Mouse (Mus musculus) embryo, embryonic 10.5 days (tissue): ENCODE results near the gene Lrrc74a.

Source experiments
- DNase-seq: peaks from one replicate; pipeline ENCODE4 v3.0.0-alpha.2; 2015; ENCODE audit warnings: low spot score

Lrrc74a gene

DNA sequence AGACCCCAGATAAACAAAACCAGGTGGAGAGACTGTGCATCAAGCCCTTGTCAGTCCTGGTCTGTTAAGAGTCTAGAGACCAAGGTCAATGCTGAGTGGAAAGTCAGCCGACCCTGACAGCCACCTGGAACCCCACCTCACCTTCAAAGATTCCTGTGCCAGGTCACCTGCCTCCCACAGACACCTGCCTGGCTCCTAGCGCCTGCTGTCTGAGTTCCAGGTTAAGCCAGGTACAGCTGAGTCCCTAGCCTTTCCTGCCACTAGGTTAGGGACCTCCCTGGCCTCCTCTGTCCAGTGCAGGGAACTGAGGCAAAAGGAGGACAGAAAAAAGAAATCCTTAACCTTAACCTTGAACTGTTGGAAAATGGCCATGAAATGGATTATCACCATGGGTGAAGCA lies 70.7 kb downstream of the Lrrc74a start:
- no peak for DNase-seq

DNA sequence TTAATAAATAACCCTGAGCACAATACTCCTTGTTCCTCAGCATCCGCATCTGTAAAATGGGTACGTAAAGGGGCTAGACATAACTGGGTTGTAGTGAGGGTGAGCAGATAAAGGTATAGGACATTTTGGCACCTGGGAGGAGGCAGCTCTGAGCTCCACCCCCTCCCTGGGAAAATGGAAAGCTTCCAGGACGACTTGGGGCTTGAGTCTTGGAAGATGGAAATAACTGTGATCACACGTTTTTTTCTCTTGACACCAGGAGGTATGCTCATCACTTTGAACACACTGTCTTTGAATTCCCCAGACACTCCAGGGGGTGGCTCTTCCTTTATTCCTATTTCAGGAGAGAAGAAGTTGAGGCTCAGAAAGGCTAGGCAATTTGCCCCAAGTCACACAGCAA lies 71.1 kb downstream of the Lrrc74a start:
- no peak for DNase-seq

DNA sequence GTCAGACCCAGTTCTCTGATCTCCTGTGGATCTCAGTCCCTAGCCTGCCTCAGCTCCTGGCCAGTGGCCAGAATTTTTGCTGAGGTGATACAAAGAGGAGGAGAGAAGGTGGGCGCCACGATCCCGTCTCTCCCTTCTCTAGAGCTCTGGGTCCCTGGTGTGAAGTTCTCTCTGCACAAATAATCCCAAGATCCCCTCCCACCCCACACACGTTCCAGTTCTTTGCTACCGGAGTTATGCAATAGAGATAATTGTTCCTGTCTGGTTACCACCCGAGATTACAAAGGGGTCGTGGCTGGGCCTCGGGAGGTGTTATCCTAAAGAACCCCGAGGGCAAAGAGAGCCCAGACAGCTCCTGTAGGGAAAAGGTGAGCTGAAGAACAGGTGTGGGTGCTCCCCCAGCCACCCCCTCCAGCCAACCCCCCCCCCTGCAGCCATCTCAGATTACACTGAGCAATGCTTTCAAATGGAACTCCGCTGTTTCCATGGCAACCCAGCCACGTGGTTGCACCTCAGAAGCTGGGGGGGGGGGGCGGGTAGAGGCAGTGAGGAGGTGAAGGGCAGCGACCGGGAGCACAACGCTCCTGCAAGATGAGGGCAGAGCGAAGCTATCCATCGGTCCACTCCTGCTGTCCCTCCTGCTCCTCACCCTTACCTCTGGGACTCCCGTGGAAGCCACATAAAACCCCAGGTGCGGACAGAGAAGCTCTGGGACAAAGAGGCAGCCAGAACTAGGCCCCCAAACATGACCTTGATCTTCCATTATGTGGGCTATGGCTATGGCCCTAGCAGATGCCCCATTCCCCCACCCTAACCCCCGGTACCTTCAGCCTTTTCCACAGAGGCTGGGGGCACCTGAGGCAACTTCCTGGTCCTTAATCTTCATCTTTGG lies 72.1 kb downstream of the Lrrc74a start:
- peak; percentile 87 for DNase-seq

DNA sequence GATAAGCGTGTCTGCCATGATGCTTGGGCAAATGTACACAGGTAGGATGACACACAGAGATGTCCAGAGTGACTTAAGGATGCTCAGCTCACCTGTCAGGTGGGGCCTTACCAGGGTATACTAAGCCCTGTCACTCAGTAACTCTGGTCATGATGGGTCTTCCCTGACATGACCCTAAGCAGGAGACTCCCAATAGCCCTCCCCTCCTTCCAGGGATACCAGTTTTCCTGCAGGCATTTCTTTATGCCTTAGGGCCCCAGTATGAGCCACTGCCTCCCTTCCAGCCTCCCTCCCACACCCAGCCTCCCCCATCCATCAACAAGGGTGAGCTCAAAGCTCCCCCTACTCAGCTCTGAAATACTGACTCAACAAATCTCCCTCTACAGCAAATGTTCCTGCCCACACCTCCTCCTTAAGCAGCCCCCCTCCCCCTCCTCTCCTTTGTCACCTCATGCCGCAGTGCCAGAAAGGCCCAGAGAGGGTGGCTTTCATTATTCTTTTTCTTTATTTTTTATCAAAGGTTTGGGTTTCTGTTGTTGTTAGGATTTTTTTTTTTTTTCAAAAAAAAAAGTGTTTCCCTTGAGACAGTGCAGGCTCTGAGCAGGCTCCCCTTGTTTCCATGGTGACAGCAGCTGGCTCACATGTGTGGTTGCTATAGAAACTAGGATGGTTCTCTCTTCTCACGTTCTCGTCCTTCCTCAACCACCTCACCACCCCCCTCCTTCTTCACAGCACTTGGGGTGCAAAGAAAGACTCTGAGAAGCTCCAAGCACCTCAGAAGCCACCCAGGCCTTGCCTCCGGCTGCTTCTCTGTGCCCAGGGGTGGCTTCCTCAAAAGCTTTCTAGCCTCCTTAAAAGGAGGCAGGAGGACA lies 73.0 kb downstream of the Lrrc74a start:
- peak; percentile 85 for DNase-seq

DNA sequence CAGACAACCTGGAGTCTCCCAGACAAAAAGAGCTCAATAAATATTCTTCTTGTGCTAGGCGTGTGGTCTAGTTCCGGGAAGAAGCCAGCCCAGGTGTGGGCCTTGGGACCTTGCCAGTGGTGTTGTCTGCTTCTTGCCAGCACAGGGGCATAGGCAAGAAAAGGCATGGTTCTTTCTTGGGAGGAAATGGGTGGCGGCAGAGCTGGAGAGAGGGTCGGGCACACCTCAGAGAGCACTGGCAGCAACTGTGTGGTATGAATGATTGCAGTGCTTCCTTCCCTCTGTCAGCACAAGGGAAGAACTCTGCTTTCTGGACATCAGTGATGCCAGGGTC lies 73.6 kb downstream of the Lrrc74a start:
- DNase-seq: no peak

DNA sequence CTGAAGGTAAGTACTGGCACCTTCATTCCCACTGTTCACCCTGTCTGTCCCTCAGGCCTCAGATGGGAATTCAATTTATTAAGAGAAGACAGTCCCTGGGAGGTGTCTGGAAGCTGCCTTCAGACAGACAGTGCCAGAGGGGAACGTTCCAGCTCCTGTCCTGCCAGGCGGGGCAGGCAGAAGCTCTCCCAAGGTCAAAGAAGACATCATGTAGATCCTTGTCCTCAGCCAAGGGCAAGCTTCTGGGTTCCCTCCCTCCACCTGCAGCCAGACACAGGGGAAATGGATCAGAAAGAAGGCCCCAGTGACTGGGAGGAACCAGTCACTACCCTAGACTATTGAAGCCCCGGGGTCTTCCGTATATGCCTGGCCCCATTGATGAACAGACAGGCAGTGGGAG lies 74.7 kb downstream of the Lrrc74a start:
- DNase-seq: no peak

DNA sequence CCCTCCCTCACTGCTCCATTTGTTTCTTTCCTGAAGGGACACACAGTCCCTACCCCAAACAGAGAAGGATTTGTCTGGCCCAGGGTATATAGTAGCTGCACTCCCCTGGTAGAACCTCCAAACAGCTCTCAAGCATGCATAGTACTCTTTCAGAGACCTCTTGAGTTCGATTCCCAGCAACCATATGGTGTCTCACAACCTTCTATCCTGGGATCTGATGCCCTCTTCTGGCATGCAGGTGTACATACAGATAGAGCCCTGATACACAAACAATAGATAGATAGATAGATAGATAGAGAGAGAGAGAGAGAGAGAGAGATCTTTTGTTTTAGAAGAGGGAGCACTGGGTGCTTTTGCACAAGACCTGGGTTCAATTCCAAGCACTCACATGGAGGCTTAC lies 75.9 kb downstream of the Lrrc74a start:
- DNase-seq: no peak

DNA sequence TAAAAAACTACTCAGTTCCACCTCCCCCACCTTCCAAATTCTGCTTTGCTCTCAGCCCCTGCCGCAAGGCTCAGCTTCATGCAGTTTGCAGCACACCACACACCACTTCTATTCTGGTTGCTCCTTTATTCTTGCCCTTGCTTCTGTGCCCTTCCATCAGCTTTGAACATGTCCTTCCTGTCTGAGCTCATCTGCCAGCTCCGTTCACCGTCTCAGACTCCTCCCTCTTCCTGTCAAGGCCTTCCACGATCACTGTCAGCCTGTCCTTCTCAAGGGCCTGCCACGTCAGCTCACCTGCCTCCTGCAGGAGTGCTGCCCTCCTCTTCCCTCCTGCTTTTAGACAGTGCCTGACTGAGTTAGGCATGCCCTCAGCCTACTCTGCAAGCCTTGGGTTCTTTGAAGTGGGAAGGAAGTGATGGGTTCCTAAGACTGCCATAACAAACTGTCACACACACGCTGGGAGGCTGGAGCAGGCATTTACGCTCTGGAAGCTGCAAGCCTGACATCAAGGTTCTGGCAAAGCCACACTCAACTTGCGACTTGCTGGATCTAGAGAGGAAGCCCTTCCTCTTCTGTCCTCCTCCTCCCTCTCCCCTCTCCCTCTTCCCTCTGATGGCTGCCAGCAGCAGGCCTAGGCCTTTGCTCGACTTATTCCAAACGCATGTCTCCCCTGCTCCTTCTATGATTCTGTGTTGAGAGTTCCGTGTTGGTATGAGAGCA lies 76.7 kb downstream of the Lrrc74a start:
- no peak for DNase-seq

DNA sequence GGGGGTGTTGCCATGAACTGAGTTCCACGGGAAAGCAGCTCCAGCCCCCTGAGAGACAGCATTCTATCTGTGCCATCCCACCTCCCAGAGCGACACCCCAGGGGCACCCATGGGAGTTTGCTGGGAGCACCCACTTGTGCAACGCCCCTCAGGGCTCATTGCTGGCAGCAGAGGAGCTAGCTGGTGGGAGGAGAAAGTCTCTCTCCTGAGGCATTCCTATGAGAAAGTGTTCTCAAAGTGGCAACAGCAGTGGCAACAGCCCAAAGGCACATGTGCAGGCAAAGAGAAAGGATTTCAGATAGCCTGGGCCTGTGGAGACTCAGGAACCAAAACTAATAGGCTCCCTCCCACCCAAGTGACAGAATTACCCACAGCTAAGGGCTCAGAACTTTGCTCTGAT lies 78.6 kb downstream of the Lrrc74a start:
- DNase-seq: no peak
